Mouse (Mus musculus): ENCODE data around the gene Fsd1l.

Gene Fsd1l

GRCm38 (mm10) chr4:53631316-53632010 lies at the start of gene Fsd1l:
TSS of gene Fsd1l (plus strand) at chr4:53631471.
- peak; percentile 90 for ATAC-seq (ENCODE audit: insufficient number of reproducible peaks, low FRiP score, low TSS enrichment)

GRCm38 (mm10) chr4:53587676-53588075 lies 43.6 kb upstream of the Fsd1l start:
- ATAC-seq (ENCODE audit: insufficient number of reproducible peaks, low FRiP score, low TSS enrichment), result no peak

- ATAC-seq (ENCODE audit: insufficient number of reproducible peaks, low FRiP score, low TSS enrichment), result no peak
Observed at GRCm38 (mm10) chr4:53588936-53589335, 42.3 kb upstream of the Fsd1l start.

- ATAC-seq (ENCODE audit: insufficient number of reproducible peaks, low FRiP score, low TSS enrichment), result no peak
Observed at GRCm38 (mm10) chr4:53589466-53589865, 41.8 kb upstream of the Fsd1l start.

- ATAC-seq (ENCODE audit: insufficient number of reproducible peaks, low FRiP score, low TSS enrichment), result no peak
Observed at GRCm38 (mm10) chr4:53590163-53590562, 41.1 kb upstream of the Fsd1l start.

- no peak for ATAC-seq (ENCODE audit: insufficient number of reproducible peaks, low FRiP score, low TSS enrichment)
Observed at GRCm38 (mm10) chr4:53590691-53591447, 40.4 kb upstream of the Fsd1l start.

GRCm38 (mm10) chr4:53591536-53591935 lies 39.7 kb upstream of the Fsd1l start:
- no peak for ATAC-seq (ENCODE audit: insufficient number of reproducible peaks, low FRiP score, low TSS enrichment)

- no peak for ATAC-seq (ENCODE audit: insufficient number of reproducible peaks, low FRiP score, low TSS enrichment)
Observed at GRCm38 (mm10) chr4:53591941-53592340, 39.3 kb upstream of the Fsd1l start.

- ATAC-seq (ENCODE audit: insufficient number of reproducible peaks, low FRiP score, low TSS enrichment), result no peak
Observed at GRCm38 (mm10) chr4:53592386-53592785, 38.9 kb upstream of the Fsd1l start.

- peak; percentile 79 for ATAC-seq (ENCODE audit: insufficient number of reproducible peaks, low FRiP score, low TSS enrichment)
Observed at GRCm38 (mm10) chr4:53594204-53594603, 37.1 kb upstream of the Fsd1l start.

- ATAC-seq (ENCODE audit: insufficient number of reproducible peaks, low FRiP score, low TSS enrichment), result no peak
Observed at GRCm38 (mm10) chr4:53595246-53596062, 35.8 kb upstream of the Fsd1l start.

GRCm38 (mm10) chr4:53596063-53596895 lies 35.0 kb upstream of the Fsd1l start:
- ATAC-seq (ENCODE audit: insufficient number of reproducible peaks, low FRiP score, low TSS enrichment), result no peak

GRCm38 (mm10) chr4:53600462-53600861 lies 30.8 kb upstream of the Fsd1l start:
- no peak for ATAC-seq (ENCODE audit: insufficient number of reproducible peaks, low FRiP score, low TSS enrichment)

- ATAC-seq (ENCODE audit: insufficient number of reproducible peaks, low FRiP score, low TSS enrichment), result no peak
Observed at GRCm38 (mm10) chr4:53614576-53615225, 16.6 kb upstream of the Fsd1l start.

- no peak for ATAC-seq (ENCODE audit: insufficient number of reproducible peaks, low FRiP score, low TSS enrichment)
Observed at GRCm38 (mm10) chr4:53617968-53618367, 13.3 kb upstream of the Fsd1l start.

- ATAC-seq (ENCODE audit: insufficient number of reproducible peaks, low FRiP score, low TSS enrichment), result no peak
Observed at GRCm38 (mm10) chr4:53620104-53620503, 11.2 kb upstream of the Fsd1l start.

GRCm38 (mm10) chr4:53621084-53621483 lies 10.2 kb upstream of the Fsd1l start:
- no peak for ATAC-seq (ENCODE audit: insufficient number of reproducible peaks, low FRiP score, low TSS enrichment)

GRCm38 (mm10) chr4:53621490-53621889 lies 9.8 kb upstream of the Fsd1l start:
- ATAC-seq (ENCODE audit: insufficient number of reproducible peaks, low FRiP score, low TSS enrichment), result no peak

- ATAC-seq (ENCODE audit: insufficient number of reproducible peaks, low FRiP score, low TSS enrichment), result no peak
Observed at GRCm38 (mm10) chr4:53623711-53624110, 7.6 kb upstream of the Fsd1l start.

- 0 out of 2 replicates have a peak, but pooled peaks have one; percentile 29 for ATAC-seq (ENCODE audit: insufficient number of reproducible peaks, low FRiP score, low TSS enrichment)
Observed at GRCm38 (mm10) chr4:53624816-53625215, 6.5 kb upstream of the Fsd1l start.

Data from cerebellum, adult (tissue).